Mouse (Mus musculus) gastrocnemius, postnatal 10 days (tissue): ENCODE measurements around the gene Krtap10-4. TPM values are rescaled to one million over a fixed set of nuclear protein-coding genes. Genes with fewer than 3 reads are reported as not detected.
"Not testable (repeated sequence)": the region's sequence is repeated elsewhere in the genome, so short reads cannot be mapped to it uniquely, and the experiment has no call there.

Experiments
- DNase-seq: peaks from one replicate; pipeline ENCODE4 v3.0.0; 2021; ENCODE audit warnings: mixed read lengths
- long read RNA-seq, 2 experiments: library from polyadenylated mRNA; stranded (forward); transcript quantifications; one replicate each; pipeline ENCODE4 v2.0.0; 2021
- total RNA-seq, 2 experiments: library from RNA; stranded (reverse); gene quantifications; 2 replicates each; pipeline ENCODE4 v1.2.3; 2021

Krtap10-4 gene
- total RNA-seq = not detected
- long read RNA-seq, experiment 1 = 0 reads
- long read RNA-seq, experiment 2 = 0 reads

DNA sequence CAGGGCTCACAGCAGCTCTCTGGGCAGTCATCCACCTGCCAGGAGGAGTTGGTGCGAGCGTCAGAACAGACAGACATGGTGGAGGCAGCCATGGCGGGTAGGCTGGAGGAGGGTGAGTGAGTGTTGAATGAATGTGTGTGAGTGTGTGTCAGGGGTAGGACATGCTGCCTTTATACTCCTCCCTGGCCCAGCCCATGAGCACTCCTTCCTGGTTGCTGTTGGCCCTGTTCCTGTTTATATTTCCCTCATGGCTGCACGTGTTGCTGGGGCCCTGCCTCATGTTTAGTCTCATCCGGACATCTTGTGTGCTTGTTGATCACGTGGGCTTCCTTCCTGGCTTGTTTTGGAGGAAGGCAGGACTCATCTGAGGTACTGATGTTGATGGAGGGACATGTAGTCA, at the start of gene Krtap10-4:
Krtap10-4 (minus strand) TSS at position 145 of the 400 bp plus-strand sequence.
- no peak for DNase-seq

- DNase-seq = no peak
These were observed 42.8 kb upstream of the Krtap10-4 start for GRCm38 (mm10) chr10:77869651-77870050.

- no peak for DNase-seq
These were observed 40.7 kb upstream of the Krtap10-4 start for GRCm38 (mm10) chr10:77867546-77867945.

DNA sequence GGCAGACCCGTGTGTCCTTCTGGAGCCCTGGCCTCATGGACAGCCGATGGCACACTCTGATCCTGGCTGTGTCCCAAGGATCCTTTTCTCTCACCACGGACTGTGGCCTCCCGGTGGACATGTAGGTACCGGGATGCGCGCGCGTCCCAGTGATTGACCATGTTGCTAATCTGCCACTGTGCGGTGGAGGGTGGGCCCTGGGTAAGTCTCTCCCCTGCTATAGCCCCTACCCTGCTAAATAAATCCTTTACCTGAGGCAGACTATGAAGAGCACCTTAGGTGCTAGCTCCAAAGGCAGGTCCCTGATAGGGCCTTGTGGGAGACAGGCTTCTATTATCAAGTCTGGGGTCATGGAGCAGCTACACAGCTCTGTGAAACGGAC, 37.9 kb upstream of the Krtap10-4 start:
- DNase-seq = no peak

DNA sequence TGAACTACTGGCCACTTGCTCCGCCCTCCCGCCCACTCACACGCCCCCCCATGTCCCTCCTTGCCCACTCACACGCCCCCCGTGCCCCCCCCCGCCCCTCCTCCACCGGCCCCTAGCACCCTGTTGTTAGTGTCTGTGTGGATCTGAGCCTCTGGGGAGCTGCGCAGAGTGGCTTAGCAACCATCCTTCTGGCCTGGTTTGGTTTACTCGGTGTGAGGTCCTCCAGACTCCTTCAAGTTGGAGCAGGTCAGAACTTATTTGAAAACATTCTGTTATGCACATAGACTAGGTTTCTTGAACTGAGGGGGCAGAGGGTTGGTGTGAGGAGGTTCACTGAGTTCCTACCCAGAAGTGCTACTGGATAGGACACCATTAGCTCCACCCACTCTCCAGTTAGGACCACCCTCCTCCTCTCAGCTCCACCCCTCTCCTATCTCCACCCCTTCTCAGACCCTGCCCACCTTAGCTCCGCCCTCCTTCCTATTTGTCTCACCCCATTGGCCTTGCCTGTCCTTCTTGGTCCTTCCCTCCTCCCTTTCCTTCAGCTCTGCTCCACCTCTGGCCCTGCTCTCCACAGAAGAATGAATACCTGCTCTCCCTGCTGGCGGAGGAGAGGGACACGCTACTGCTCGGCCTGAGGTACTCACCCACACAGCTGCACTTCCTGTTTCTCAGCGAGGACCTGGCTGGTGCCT, 37.3 kb upstream of the Krtap10-4 start:
- no peak for DNase-seq

DNA sequence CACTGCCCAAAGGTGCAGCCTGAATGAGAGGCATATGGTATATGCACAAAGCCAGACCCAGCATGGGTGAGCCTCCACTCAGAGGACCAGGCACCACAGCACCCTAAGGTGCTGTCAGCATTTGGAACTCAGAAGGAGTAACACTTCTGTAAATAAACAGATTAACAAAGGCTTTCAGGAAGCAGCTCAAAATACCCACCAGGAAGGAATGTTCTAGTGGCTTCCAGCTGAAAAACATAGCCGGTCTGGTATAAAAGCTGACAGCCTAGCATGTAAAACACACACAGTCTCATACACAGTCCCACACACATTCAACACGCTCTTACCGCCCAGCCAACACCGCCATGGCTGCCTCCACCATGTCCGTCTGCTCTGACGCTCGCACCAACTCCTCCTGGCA, 34.8 kb upstream of the Krtap10-4 start, which contains the start of gene Gm3285:
Gm3285 (plus strand) TSS at position 301 of the 400 bp plus-strand sequence.
- no peak for DNase-seq

DNA sequence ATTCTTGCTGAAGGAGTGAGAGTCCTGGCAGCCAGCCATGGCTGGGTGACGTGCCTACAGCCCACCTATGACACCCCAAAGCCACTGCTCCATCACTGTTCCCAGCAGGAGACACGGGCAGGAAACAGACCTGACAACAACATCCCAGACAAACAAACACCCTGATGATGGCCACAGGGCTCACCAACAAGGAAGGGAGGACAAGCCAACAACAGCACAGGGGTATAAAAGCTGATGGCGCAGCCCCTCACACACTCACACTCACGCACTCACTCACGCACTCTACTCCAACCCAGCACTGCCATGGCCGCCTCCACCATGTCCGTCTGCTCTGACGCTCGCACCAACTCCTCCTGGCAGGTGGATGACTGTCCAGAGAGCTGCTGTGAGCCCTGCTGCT, 25.7 kb upstream of the Krtap10-4 start, which contains the start of gene Gm10318:
Gm10318 (plus strand) TSS at position 301 of the 400 bp plus-strand sequence.
- no peak for DNase-seq

GRCm38 (mm10) chr10:77847538-77847937, 20.6 kb upstream of the Krtap10-4 start:
- no peak for DNase-seq

GRCm38 (mm10) chr10:77846961-77847360, 20.1 kb upstream of the Krtap10-4 start:
- DNase-seq = no peak

DNA sequence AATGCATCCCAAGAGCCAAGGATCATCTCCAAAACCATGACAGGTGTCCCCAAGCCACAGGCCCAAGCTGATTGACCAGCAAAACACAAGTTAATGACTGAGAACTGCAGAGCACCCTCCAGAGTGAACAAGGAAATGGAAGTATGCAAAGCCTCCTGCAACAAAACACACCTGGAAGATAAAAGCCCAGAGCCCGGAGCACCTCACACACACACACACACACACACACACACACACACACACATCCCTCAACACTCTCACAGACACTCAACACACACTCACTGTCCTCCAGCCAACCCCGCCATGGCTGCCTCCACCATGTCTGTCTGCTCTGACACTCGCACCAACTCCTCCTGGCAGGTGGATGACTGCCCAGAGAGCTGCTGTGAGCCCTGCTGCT, 19.6 kb upstream of the Krtap10-4 start, which contains the start of gene Gm36176:
Gm36176 (plus strand) TSS at position 301 of the 400 bp plus-strand sequence.
- DNase-seq = no peak

DNA sequence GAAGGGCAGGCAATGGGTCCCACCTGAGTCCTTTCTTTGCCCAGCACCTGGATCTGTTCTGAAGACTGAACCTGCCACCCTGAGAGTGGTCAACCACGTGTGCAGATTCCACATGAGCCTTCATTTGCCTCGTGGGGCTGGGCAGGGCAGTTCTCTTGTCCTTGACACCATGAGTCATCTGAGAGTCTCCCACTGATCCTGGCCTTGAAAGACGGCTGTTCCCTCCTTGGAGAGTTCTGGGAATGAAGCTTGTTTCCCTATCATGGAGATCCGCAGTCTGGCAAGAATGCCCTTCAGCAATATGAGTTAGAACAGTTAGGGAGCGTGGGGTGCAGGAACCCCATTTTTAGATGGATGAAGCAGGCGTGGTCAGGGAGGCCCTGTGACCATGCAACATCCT, 12.1 kb upstream of the Krtap10-4 start:
- no peak for DNase-seq

- DNase-seq = no peak
These were observed 8.8 kb upstream of the Krtap10-4 start, which contains the start of gene Krtap10-10 for GRCm38 (mm10) chr10:77835647-77836046. Gene Krtap10-10, plus strand, starts transcription at chr10:77835947.

- no peak for DNase-seq
These were observed 7.7 kb downstream of the Krtap10-4 start for GRCm38 (mm10) chr10:77819203-77819602.

DNA sequence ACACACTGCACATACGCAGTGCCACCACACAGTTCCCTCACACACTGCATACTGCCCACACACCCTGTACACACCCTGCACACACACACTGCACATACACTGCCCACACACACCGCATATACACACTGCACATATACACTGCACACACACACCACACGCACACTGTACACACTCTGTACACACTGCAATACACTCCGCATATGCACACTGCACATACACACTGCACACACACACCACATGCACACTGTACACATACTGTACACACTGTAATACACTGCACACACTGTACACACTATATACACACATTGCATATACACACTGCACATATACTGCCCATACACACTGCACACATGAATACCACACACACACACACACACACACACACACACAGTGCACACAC, 8.4 kb downstream of the Krtap10-4 start:
- no peak for DNase-seq

- no peak for DNase-seq
These were observed 11.4 kb downstream of the Krtap10-4 start for GRCm38 (mm10) chr10:77815514-77815913.

- no peak for DNase-seq
These were observed 12.5 kb downstream of the Krtap10-4 start, which contains the start of gene Gm2696 for GRCm38 (mm10) chr10:77814382-77814781. Gene Gm2696, plus strand, starts transcription at chr10:77814682.

DNA sequence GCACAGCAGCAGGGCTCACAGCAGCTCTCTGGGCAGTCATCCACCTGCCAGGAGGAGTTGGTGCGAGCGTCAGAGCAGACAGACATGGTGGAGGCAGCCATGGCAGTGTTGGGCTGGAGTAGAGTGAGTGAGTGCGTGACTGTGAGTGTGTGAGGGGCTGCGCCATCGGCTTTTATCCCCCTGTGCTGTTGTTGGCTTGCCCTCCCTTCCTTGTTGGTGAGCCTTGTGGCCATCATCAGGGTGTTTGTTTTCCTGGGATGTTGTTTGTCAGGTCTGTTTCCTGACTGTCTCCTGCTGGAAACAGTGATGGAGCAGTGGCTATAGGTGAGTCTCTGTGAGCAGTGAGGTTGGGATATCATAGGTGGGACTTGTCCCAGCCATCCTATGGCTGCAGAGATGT, 15.2 kb downstream of the Krtap10-4 start, which contains the start of gene Gm9507:
Gm9507 (minus strand) TSS at position 101 of the 400 bp plus-strand sequence.
- no peak for DNase-seq

DNA sequence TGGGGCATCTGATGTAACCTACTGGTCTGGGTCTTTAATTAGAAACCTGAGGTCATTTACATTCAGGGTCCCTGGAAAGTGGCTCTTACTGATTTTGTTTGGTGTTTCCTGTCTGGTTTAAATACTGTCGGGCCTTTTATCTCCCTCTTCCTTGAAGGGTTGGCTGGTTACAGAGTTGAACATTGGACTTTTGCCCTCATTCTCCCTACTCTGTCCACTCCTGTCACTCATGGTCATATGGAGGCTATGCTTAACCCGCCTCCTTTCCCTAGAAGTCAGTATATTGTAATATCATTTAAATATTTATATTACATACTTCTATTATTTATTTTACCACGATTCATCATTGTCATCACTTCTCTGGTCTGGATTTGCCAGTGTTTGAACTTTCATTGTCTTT, 22.8 kb downstream of the Krtap10-4 start:
- no peak for DNase-seq

- DNase-seq = no peak
These were observed 27.9 kb downstream of the Krtap10-4 start, which contains the start of gene Gm19668 for GRCm38 (mm10) chr10:77798921-77799508. Gene Gm19668, minus strand, starts transcription at chr10:77799133.

DNA sequence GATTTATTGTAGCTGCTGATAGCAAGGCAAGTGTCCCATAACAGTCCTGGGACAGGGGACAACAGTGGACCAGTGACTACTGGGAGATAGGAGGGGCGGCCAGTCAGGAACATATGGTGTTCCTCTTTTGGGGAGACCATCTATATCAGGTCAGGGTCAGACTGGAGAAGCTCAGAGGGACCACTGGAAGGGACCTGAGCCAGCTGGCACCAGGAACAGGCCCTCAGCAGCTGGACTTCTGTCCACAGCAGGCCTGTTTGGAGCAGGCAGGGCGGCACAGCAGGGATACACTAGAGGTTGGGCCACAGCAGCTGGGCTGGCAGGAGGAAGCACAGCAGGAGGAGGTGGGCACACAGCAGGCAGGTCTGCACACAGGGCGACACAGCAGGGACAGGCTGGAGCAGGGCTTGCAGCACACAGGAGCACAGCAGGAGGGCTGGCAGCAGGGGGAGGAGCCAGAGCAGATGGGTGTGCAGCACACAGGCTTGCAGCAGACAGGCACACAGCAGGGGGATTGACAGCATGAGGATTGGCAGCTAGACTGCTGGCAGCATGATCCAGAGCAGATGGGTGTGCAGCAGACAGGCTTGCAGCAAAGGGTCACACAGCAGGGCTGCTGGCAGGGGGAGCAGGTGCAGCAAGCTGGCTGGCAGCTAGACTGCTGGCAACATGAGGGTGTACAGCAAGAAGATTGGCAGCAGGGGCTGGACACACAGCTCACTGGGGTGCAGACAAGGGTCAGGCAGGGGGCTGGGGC, 28.6 kb downstream of the Krtap10-4 start:
- DNase-seq = not testable (repeated sequence)

DNA sequence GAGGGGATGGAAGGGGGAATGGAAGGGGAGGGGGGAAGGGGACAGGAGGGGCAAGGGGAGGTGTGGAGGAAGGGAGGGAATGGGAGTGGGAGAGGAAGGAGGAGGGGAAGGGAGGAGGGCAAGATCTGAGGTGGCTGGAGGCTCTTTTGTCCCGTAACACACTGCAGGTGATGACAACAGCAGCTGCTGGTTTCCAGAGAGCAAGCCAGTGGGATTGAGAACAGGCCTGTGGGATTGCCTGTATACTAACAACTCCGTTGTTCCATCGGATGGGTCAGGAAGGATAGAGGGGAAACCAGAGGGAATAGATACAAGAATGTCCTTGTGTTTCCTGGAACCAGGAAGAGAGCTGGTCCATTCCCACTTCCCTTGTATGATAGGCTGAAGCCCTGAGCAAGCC, 29.2 kb downstream of the Krtap10-4 start:
- no peak for DNase-seq

DNA sequence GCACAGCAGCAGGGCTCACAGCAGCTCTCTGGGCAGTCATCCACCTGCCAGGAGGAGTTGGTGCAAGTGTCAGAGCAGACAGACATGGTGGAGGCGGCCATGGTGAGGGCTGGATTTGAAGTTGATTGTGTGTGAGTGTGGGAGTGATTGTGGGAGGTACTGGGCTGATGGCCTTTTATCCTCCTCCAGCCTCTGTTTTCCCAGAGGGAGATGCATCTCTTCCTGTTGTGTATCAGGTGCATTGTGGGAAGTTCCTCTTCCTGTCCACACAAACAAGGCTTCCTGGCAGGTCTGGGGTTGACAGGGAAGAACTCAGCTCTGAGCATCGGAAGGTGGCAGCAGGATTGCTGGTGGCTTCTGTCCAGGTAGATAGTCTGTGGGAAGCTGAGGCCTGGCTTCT, 31.9 kb downstream of the Krtap10-4 start, which contains the start of gene Gm9639:
Gm9639 (minus strand) TSS at position 101 of the 400 bp plus-strand sequence.
- DNase-seq = no peak
